Mouse (Mus musculus): Measurements from ENCODE around the gene Ddc. TPM values are rescaled to one million over a fixed set of nuclear protein-coding genes. Genes with fewer than 3 reads are reported as not detected.

Gene Ddc
- total and polyA plus RNA-seq, 2 experiments from 2014 or later = 140 to 248 TPM

DNA sequence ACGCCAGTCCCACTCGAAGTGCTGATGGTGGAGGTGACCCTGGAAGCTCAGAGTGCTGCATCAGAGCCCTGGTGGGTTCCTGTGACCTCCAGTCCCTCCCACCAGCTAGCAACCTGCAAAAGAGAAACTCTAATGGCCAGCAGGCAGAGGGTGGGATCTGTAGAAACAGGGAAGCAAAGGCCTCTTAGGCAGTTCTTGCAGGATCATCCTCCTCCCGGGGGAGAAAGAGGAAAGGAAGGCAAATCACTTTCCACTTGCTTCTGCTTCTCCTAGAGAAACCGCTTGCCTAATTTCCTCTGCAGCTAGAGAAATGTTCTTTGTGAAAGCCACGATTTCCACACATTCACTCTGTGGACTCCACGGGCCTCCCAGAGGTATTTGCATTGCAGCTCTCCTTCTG is 112.5 kb downstream of the Ddc start:
- TF ChIP-seq EP300 (IDR thresholded peaks at IDR 0.05; ENCODE audit: low read depth) (no peak), CTCF (IDR thresholded peaks at IDR 0.05; ENCODE audit: low read depth) (no peak)
- 47% methylated on average over 6 of the region's 6 CpGs for WGBS
- no peak for DNase-seq (ENCODE audit: low spot score)

GRCm38 (mm10) chr11:11781728-11782127 is 116.2 kb downstream of the Ddc start:
- Histone ChIP-seq H3K9ac (replicated peaks; ENCODE audit: low read depth, low read length) (no peak overlapping the region), H3K9me3 (replicated peaks; ENCODE audit: control insufficient read depth, low read length) (no peaks in the 10 kb centered on the region), H3K36me3 (replicated peaks; ENCODE audit: control insufficient read depth, insufficient read depth, low read length) (no peaks in the 10 kb centered on the region), H3K4me1 (ENCODE audit: control insufficient read depth, insufficient read depth) (no peaks in the 10 kb centered on the region), H3K4me3 (ENCODE audit: low read depth, low read length) (no peak overlapping the region), H3K27ac (ENCODE audit: low read depth) (no peak overlapping the region), H3K27me3 (ENCODE audit: control insufficient read depth, insufficient read depth, low read length) (no peaks in the 10 kb centered on the region), H3K4me2 (ENCODE audit: low read depth, low read length) (no peak overlapping the region)
- no peak for DNase-seq (ENCODE audit: low spot score)
- 72% methylated on average over 8 of the region's 8 CpGs for WGBS
- no peak for TF ChIP-seq CTCF (IDR thresholded peaks at IDR 0.05; ENCODE audit: low read depth)
- no peak for TF ChIP-seq EP300 (IDR thresholded peaks at IDR 0.05; ENCODE audit: low read depth)
- ATAC-seq (ENCODE audit: insufficient read depth, low read depth) = no peak

More for the DNA sequence above, 112.5 kb downstream of the Ddc start:
- Histone ChIP-seq H3K9ac (replicated peaks; ENCODE audit: low read depth, low read length) (no peak overlapping the region), H3K4me1 (ENCODE audit: control insufficient read depth, insufficient read depth) (no peaks in the 10 kb centered on the region), H3K27me3 (ENCODE audit: control insufficient read depth, insufficient read depth, low read length) (no peaks in the 10 kb centered on the region), H3K4me3 (ENCODE audit: low read depth, low read length) (no peak overlapping the region), H3K9me3 (replicated peaks; ENCODE audit: control insufficient read depth, low read length) (no peaks in the 10 kb centered on the region), H3K27ac (ENCODE audit: low read depth) (no peak overlapping the region), H3K36me3 (replicated peaks; ENCODE audit: control insufficient read depth, insufficient read depth, low read length) (no peaks in the 10 kb centered on the region), H3K4me2 (ENCODE audit: low read depth, low read length) (no peak overlapping the region)
- no peak for ATAC-seq (ENCODE audit: insufficient read depth, low read depth)

- TF ChIP-seq EP300 (IDR thresholded peaks at IDR 0.05; ENCODE audit: low read depth) (no peak), CTCF (IDR thresholded peaks at IDR 0.05; ENCODE audit: low read depth) (no peak)
- no peak for ATAC-seq (ENCODE audit: insufficient read depth, low read depth)
- no peaks in the 10 kb centered on the region for H3K9me3 ChIP-seq (replicated peaks; ENCODE audit: control insufficient read depth, low read length)
Measured at GRCm38 (mm10) chr11:11778345-11778744, 119.6 kb downstream of the Ddc start.

GRCm38 (mm10) chr11:11777796-11778195 is 120.1 kb downstream of the Ddc start:
- H3K4me2 ChIP-seq (ENCODE audit: low read depth, low read length) = no peak overlapping the region
- H3K4me3 ChIP-seq (ENCODE audit: low read depth, low read length) = no peak overlapping the region
- WGBS = 75% methylated on average over 2 of the region's 2 CpGs
- no peak overlapping the region for H3K9ac ChIP-seq (replicated peaks; ENCODE audit: low read depth, low read length)
- TF ChIP-seq EP300 (IDR thresholded peaks at IDR 0.05; ENCODE audit: low read depth) (no peak), CTCF (IDR thresholded peaks at IDR 0.05; ENCODE audit: low read depth) (no peak)
- no peak for ATAC-seq (ENCODE audit: insufficient read depth, low read depth)
- H3K4me1 ChIP-seq (ENCODE audit: control insufficient read depth, insufficient read depth) = no peaks in the 10 kb centered on the region
- H3K27ac ChIP-seq (ENCODE audit: low read depth) = no peak overlapping the region
- no peak for DNase-seq (ENCODE audit: low spot score)
- H3K36me3 ChIP-seq (replicated peaks; ENCODE audit: control insufficient read depth, insufficient read depth, low read length) = no peaks in the 10 kb centered on the region
- H3K27me3 ChIP-seq (ENCODE audit: control insufficient read depth, insufficient read depth, low read length) = no peaks in the 10 kb centered on the region
- no peaks in the 10 kb centered on the region for H3K9me3 ChIP-seq (replicated peaks; ENCODE audit: control insufficient read depth, low read length)

More at GRCm38 (mm10) chr11:11778345-11778744, 119.6 kb downstream of the Ddc start:
- Histone ChIP-seq H3K4me3 (ENCODE audit: low read depth, low read length) (no peak overlapping the region), H3K27ac (ENCODE audit: low read depth) (no peak overlapping the region), H3K9ac (replicated peaks; ENCODE audit: low read depth, low read length) (no peak overlapping the region), H3K27me3 (ENCODE audit: control insufficient read depth, insufficient read depth, low read length) (no peaks in the 10 kb centered on the region), H3K36me3 (replicated peaks; ENCODE audit: control insufficient read depth, insufficient read depth, low read length) (no peaks in the 10 kb centered on the region), H3K4me1 (ENCODE audit: control insufficient read depth, insufficient read depth) (no peaks in the 10 kb centered on the region), H3K4me2 (ENCODE audit: low read depth, low read length) (no peak overlapping the region)
- WGBS = 85% methylated on average over 6 of the region's 6 CpGs
- no peak for DNase-seq (ENCODE audit: low spot score)

DNA sequence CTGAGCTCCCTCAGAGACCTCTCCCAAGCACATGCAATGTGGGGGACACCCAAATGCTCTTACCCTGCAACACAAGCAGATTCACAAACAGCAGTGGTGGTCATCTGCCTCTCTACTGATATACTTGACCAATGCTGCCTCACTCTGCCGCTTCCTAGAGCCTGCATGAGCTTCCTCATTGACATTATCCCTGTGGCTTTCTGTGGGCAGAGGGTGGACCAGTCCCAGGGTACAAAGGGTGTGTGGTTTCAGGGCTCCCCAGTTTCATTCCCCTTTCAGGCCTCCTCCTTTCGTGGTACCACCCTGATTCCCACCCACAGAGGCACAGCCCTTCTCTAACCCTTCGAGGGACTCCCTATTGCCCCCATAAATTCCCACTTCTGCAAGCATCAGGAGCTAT is 120.7 kb downstream of the Ddc start:
- Histone ChIP-seq H3K4me3 (ENCODE audit: low read depth, low read length) (no peak overlapping the region), H3K27me3 (ENCODE audit: control insufficient read depth, insufficient read depth, low read length) (no peaks in the 10 kb centered on the region), H3K27ac (ENCODE audit: low read depth) (no peak overlapping the region), H3K9me3 (replicated peaks; ENCODE audit: control insufficient read depth, low read length) (no peaks in the 10 kb centered on the region), H3K4me1 (ENCODE audit: control insufficient read depth, insufficient read depth) (no peaks in the 10 kb centered on the region), H3K9ac (replicated peaks; ENCODE audit: low read depth, low read length) (no peak overlapping the region), H3K4me2 (ENCODE audit: low read depth, low read length) (no peak overlapping the region), H3K36me3 (replicated peaks; ENCODE audit: control insufficient read depth, insufficient read depth, low read length) (no peaks in the 10 kb centered on the region)
- TF ChIP-seq CTCF (IDR thresholded peaks at IDR 0.05; ENCODE audit: low read depth) = no peak
- TF ChIP-seq EP300 (IDR thresholded peaks at IDR 0.05; ENCODE audit: low read depth) = no peak
- no peak for DNase-seq (ENCODE audit: low spot score)
- WGBS = 68% methylated on average over 3 of the region's 3 CpGs
- ATAC-seq (ENCODE audit: insufficient read depth, low read depth) = no peak

- TF ChIP-seq EP300 (IDR thresholded peaks at IDR 0.05; ENCODE audit: low read depth) (no peak), CTCF (IDR thresholded peaks at IDR 0.05; ENCODE audit: low read depth) (no peak)
- H3K36me3 ChIP-seq (replicated peaks; ENCODE audit: control insufficient read depth, insufficient read depth, low read length) = no peaks in the 10 kb centered on the region
- H3K4me1 ChIP-seq (ENCODE audit: control insufficient read depth, insufficient read depth) = no peaks in the 10 kb centered on the region
- no peaks in the 10 kb centered on the region for H3K27me3 ChIP-seq (ENCODE audit: control insufficient read depth, insufficient read depth, low read length)
- no peak overlapping the region for H3K4me3 ChIP-seq (ENCODE audit: low read depth, low read length)
- H3K27ac ChIP-seq (ENCODE audit: low read depth) = no peak overlapping the region
- H3K9me3 ChIP-seq (replicated peaks; ENCODE audit: control insufficient read depth, low read length) = no peaks in the 10 kb centered on the region
- no peak for DNase-seq (ENCODE audit: low spot score)
- H3K4me2 ChIP-seq (ENCODE audit: low read depth, low read length) = no peak overlapping the region
- WGBS = 75% methylated on average over 7 of the region's 7 CpGs
- H3K9ac ChIP-seq (replicated peaks; ENCODE audit: low read depth, low read length) = no peak overlapping the region
- no peak for ATAC-seq (ENCODE audit: insufficient read depth, low read depth)
Measured at GRCm38 (mm10) chr11:11776822-11777174, 121.1 kb downstream of the Ddc start.
